Mouse (Mus musculus) testis, adult 2 months (tissue): ENCODE data around the gene Ubox5. TPM values are rescaled to one million over a fixed set of nuclear protein-coding genes. Genes with fewer than 3 reads are reported as not detected.

Experiments
- H3K27ac ChIP-seq: fragments of 200-500 bp; 2 replicates; pipeline ENCODE4 v1.5.1; 2012; ENCODE audit warnings: low read depth, low read length; ENCODE audit not compliant: control insufficient read depth, insufficient read depth
- H3K27me3 ChIP-seq: fragments of 200-500 bp; 2 replicates; pipeline ENCODE4 v1.6.1; 2012; ENCODE audit warnings: mild to moderate bottlenecking, low read length, moderate library complexity; ENCODE audit not compliant: control insufficient read depth, insufficient read depth
- H3K36me3 ChIP-seq: fragments of 200-500 bp; 2 replicates; pipeline ENCODE4 v1.6.1; 2012; ENCODE audit warnings: mild to moderate bottlenecking, low read length; ENCODE audit not compliant: control insufficient read depth, insufficient read depth
- H3K4me1 ChIP-seq: fragments of 200-500 bp; 2 replicates; pipeline ENCODE4 v1.6.1; 2012; ENCODE audit warnings: low read length; ENCODE audit not compliant: control insufficient read depth, insufficient read depth
- H3K4me3 ChIP-seq: fragments of 200-500 bp; 2 replicates; pipeline ENCODE4 v1.5.1; 2012; ENCODE audit warnings: low read depth, mild to moderate bottlenecking, low read length, moderate library complexity, mixed read lengths; ENCODE audit not compliant: control insufficient read depth
- CTCF ChIP-seq: fragments of 200-500 bp; IDR thresholded peaks from 2 replicates; pipeline ENCODE4 v1.5.1; 2012; ENCODE audit warnings: low read depth, mild to moderate bottlenecking, inconsistent platforms, low read length, moderate library complexity; ENCODE audit not compliant: control insufficient read depth, insufficient read depth, insufficient replicate concordance
- POLR2A ChIP-seq: fragments of 200-500 bp; IDR thresholded peaks from 2 replicates; pipeline ENCODE4 v1.6.1; 2012; ENCODE audit warnings: low read depth, mild to moderate bottlenecking, inconsistent platforms, low read length, moderate library complexity; ENCODE audit not compliant: control insufficient read depth
- polyA plus RNA-seq: library from polyadenylated mRNA; depleted of rRNA; stranded (reverse); fragments of >200 nt; gene quantifications from 2 replicates; pipeline ENCODE4 v1.2.3, GENCODE M21; 2012

The Ubox5 gene
- polyA plus RNA-seq, 1 experiment: 7.7 TPM

- H3K36me3 ChIP-seq: no peaks in the 10 kb centered on the region
- no peak overlapping the region for H3K27ac ChIP-seq
- peaks cover 13% of the 10 kb centered on the region for H3K4me1 ChIP-seq
- H3K27me3 ChIP-seq: no peaks in the 10 kb centered on the region
- no peak overlapping the region for H3K4me3 ChIP-seq
- TF ChIP-seq CTCF (no peak), POLR2A (no peak)
Observed at GRCm38 (mm10) chr2:130564983-130565382, 64.9 kb downstream of the Ubox5 start.

- H3K27ac ChIP-seq: no peak overlapping the region
- H3K36me3 ChIP-seq: no peaks in the 10 kb centered on the region
- TF ChIP-seq CTCF: no peak
- no peak for TF ChIP-seq POLR2A
- H3K4me3 ChIP-seq: peak overlapping the region; percentile 88
- H3K4me1 ChIP-seq: peaks cover 13% of the 10 kb centered on the region
- H3K27me3 ChIP-seq: no peaks in the 10 kb centered on the region
Observed at GRCm38 (mm10) chr2:130564063-130564462, 65.8 kb downstream of the Ubox5 start.

GRCm38 (mm10) chr2:130563212-130564055 is 66.4 kb downstream of the Ubox5 start, which contains the start of gene Mrps26:
Mrps26 (plus strand) TSS chr2:130563742.
- H3K4me1 ChIP-seq: peaks cover 13% of the 10 kb centered on the region
- peak within 1 kb of the TSS; percentile 3; the same call in 1 of the 2 replicates for H3K27ac ChIP-seq
- H3K4me3 ChIP-seq: peak within 1 kb of the TSS; percentile 88
- H3K36me3 ChIP-seq: no peaks in the 10 kb centered on the region
- no peaks in the 10 kb centered on the region for H3K27me3 ChIP-seq
- TF ChIP-seq CTCF (no peak), POLR2A (peak; percentile 69)

GRCm38 (mm10) chr2:130558015-130558414 is 71.8 kb downstream of the Ubox5 start:
- Histone ChIP-seq H3K27me3 (no peaks in the 10 kb centered on the region), H3K4me1 (peaks cover 5% of the 10 kb centered on the region), H3K4me3 (no peak overlapping the region), H3K27ac (no peak overlapping the region), H3K36me3 (no peaks in the 10 kb centered on the region)
- TF ChIP-seq CTCF: no peak
- no peak for TF ChIP-seq POLR2A

- no peaks in the 10 kb centered on the region for H3K36me3 ChIP-seq
- TF ChIP-seq POLR2A: no peak
- TF ChIP-seq CTCF: no peak
Observed at GRCm38 (mm10) chr2:130557462-130557861, 72.4 kb downstream of the Ubox5 start.

GRCm38 (mm10) chr2:130556292-130556691 is 73.5 kb downstream of the Ubox5 start:
- H3K27me3 ChIP-seq: no peaks in the 10 kb centered on the region
- no peak overlapping the region for H3K27ac ChIP-seq
- H3K4me1 ChIP-seq: no peaks in the 10 kb centered on the region
- no peak overlapping the region for H3K4me3 ChIP-seq
- H3K36me3 ChIP-seq: no peaks in the 10 kb centered on the region
- TF ChIP-seq POLR2A (no peak), CTCF (no peak)

More at GRCm38 (mm10) chr2:130557462-130557861, 72.4 kb downstream of the Ubox5 start:
- Histone ChIP-seq H3K27ac (no peak overlapping the region), H3K4me1 (no peaks in the 10 kb centered on the region), H3K4me3 (no peak overlapping the region), H3K27me3 (no peaks in the 10 kb centered on the region)

GRCm38 (mm10) chr2:130554841-130555240 is 75.0 kb downstream of the Ubox5 start:
- no peaks in the 10 kb centered on the region for H3K4me1 ChIP-seq
- TF ChIP-seq CTCF (no peak), POLR2A (no peak)
- no peaks in the 10 kb centered on the region for H3K36me3 ChIP-seq
- no peaks in the 10 kb centered on the region for H3K27me3 ChIP-seq
- no peak overlapping the region for H3K27ac ChIP-seq
- no peak overlapping the region for H3K4me3 ChIP-seq
